Mouse (Mus musculus) heart, postnatal 4 days (tissue): ENCODE data around the gene Mtcl1. TPM values are rescaled to one million over a fixed set of nuclear protein-coding genes. Genes with fewer than 3 reads are reported as not detected.

ENCODE experiments used
- DNase-seq: peaks from one replicate; pipeline ENCODE4 v3.0.0; 2021
- total RNA-seq, 2 experiments: library from RNA; stranded (reverse); gene quantifications; 2 replicates each; pipeline ENCODE4 v1.2.3; 2021

Gene Mtcl1
- total RNA-seq, 2 experiments from 2014 or later = 4.9 to 5.4 TPM

GRCm38 (mm10) chr17:66322646-66323255, 126.8 kb downstream of the Mtcl1 start:
- no peak for DNase-seq

- DNase-seq = no peak
Observed at GRCm38 (mm10) chr17:66321933-66322332, 127.6 kb downstream of the Mtcl1 start.

DNA sequence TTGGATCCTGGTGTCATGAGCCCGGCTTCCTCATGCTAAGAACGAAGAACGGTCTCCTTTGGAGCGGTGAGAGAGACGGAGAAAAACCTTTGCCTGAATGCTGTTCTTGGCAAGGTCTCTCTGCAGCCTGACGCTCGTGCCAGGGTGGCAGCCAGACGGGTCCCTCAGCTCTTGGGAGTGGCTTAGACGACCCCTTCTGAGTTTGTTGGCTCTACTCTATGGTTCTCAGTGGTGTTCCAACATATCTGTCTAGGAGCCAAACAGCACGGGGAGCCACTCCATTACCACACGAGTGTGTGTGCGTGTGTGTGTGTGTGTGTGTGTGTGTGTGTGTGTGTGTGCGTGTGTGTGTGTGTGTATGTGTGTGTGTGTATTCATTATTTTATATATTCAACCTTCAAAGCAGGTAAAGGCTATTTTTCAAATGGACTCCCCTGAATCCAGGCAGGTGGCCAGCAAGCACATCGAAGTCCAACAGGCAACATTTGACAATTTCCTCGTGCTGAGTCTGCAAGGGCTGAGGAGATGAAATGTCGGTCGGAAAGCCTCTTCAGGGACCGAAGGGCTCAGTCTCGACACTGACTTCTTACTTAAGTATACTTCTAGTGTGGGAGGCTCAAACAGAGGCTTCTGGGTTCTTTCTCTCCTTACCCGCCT, 128.7 kb downstream of the Mtcl1 start:
- no peak for DNase-seq

DNA sequence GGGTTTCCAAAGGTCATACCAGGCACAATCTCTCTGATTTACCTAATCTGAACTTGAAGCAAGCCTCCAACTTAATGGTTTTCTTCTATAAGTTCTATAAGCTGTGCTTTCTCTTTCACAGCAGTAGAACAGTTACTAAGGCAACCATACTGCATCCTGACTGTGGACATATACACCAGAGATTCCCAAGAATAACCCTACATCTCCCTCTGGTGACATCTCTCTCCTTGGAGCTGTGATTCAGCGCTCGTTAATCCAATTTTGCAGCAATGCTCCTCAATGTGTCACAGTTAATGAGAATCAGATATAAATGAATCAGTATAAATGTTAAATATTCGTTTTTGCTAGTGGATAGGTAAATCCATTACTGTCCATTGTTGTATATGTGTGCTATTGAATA, 131.5 kb downstream of the Mtcl1 start:
- DNase-seq = no peak

DNA sequence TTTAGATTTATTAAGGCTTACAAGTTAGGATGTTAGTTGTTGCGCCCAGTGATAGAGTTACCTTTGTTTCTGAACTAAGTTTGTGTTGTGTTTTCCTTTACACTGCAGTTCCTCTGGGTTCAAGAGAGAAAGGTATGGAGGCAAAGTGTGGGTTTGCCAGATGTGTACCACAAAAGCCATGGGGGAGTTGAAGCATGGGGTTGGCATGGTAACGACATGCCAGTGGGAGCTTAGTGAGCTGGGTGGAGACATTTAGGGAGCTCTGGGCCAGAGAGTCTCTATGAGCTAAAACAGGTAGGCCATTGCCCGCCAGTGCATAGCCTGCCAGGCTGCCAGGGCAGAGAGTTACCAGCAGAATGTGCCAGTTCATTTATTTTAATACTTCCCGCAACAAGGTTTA, 132.0 kb downstream of the Mtcl1 start:
- DNase-seq = no peak

DNA sequence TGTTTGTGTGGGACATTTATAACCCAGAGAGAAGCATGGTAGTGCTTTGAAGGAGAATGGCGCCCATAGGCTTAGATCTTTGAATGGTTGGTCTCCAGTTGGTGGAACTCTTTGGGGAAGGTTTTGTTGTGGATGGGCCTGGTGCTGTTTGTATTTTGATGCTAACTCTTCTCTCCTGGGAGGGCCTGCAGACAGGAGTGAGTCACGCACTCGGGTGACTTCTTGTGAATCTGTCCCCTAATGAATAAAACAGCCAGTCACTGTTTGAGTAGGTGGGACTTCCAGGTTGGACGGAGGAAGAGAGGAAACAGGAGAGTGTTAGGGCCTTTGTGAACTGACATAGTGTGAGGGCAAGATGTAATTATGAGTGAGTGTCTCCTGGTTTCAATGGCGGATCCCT, 132.4 kb downstream of the Mtcl1 start:
- DNase-seq = no peak

- no peak for DNase-seq
Observed at GRCm38 (mm10) chr17:66315451-66315850, 134.1 kb downstream of the Mtcl1 start.

- no peak for DNase-seq
Observed at GRCm38 (mm10) chr17:66314566-66315285, 134.8 kb downstream of the Mtcl1 start.

GRCm38 (mm10) chr17:66301906-66302305, 147.6 kb downstream of the Mtcl1 start:
- no peak for DNase-seq

DNA sequence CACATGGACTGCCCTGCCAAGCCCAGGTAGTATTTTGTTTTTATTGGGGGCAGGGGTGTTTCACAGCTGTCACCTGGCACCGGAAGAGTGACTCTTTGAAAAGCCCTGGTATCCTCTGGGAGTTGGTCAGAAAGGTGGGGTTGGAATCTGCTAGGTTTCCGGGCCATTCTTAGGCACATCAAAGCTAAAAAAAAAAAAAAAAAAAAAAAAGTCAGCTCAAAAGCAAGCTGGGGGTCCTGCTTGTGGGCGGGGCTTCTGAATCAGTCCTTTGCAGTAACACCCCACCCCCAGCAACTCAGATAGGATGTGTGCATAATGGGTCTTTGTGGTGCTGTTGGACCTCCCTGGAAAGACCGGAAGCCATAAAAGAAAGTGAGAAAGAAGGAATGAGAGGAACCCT, 148.3 kb downstream of the Mtcl1 start:
- no peak for DNase-seq

DNA sequence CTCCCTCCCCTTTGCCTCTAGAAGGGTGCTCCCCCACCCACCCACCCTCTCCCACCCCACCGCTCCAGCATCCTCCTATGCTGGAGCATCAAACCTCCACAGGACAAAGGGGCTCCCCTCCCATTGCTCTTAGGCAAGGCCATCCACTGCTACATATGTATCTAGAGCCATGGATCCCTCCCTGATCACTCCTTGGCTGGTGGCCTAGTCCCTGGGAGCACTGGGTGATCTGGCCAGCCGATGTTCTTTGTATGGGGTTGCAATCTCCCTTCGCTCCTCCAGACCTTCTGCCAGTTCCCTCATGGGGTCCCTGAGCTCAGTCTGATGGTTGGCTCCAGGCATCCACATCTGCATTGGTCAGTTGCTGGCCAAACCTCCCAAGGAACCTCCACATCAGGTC, 151.8 kb downstream of the Mtcl1 start:
- DNase-seq = no peak

DNA sequence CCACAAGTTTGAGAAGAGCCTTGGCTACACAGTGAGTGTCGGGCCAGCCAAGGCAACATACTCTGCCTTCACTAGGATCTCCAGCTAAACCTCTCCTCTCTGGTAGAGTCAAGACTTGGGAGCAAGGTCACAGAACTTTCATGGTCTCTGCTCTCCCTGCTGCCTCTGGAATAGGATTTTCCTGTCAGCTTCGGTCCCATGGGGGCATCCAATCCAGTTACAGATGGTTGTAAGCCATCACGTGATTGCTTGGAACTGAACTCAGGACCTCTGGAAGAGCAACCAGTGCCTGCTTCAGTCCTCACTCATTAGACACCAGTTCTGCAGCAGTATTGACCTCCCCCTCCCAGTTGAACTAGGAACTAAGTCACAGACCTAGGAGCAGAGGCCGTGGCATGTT, 156.0 kb downstream of the Mtcl1 start:
- no peak for DNase-seq

- DNase-seq = no peak
Observed at GRCm38 (mm10) chr17:66289894-66290293, 159.7 kb downstream of the Mtcl1 start.

Other genes starting within 250 kb of the Mtcl1 start
- 100 to 1,000 TPM; 113 to 114 TPM for gene Rab12, start 70.0 kb upstream of the Mtcl1 start, total RNA-seq
- gene Themis3, start 144.9 kb upstream of the Mtcl1 start, total RNA-seq = under 1 TPM; 0.16 to 0.24 TPM